Comparison of ENCODE assay signal across 8 mouse cellular contexts in the genomic region with DNA sequence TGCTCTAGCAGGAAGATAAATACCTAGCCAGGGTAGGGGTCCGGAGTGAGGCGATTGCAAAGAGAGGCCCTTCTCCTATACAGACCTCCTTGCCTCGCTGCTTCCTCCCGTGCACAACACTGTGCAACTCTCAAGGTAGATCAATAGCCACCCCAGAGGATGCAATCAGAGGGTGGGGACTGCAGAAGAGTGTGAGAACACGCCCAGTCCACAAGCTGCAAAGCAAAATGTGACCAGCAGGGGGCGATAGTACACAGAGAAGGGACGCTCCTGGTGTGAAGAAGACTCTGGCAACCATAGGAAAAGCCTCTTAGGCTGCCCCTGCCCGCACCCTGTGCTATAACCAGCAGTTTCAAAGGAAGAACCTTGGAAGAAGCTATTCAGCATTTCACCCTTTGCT.
A peak's percentile ranks its signal among the peaks of the same experiment; 100 is the strongest.
DNase-seq lines count a peak whose midpoint lies in the region; ATAC-seq and TF ChIP-seq lines count a peak whose summit lies in the region.

No protein-coding gene starts in this region.

- 28% methylated on average over 8 of the region's 8 CpGs for WGBS in forebrain, embryonic 11.5 days
- 29% methylated on average over 8 of the region's 8 CpGs for WGBS in lung, postnatal 0 days

- H3K4me3 ChIP-seq in forebrain, embryonic 11.5 days (ENCODE audit: low read depth, low read length): no peak overlapping the region
- H3K4me3 ChIP-seq in layer of hippocampus, adult 2 months: no peak overlapping the region
- H3K4me3 ChIP-seq in lung, postnatal 0 days (ENCODE audit: low read depth, low read length): no peak overlapping the region

- H3K9ac ChIP-seq in forebrain, embryonic 11.5 days (ENCODE audit: low read length): no peak overlapping the region
- H3K9ac ChIP-seq in lung, postnatal 0 days (replicated peaks; ENCODE audit: low read depth): no peak overlapping the region

- no peak overlapping the region for H3K4me2 ChIP-seq in forebrain, embryonic 11.5 days (ENCODE audit: low read depth, low read length, severe bottlenecking)
- no peak overlapping the region for H3K4me2 ChIP-seq in lung, postnatal 0 days (replicated peaks; ENCODE audit: low read depth, low read length)

- peak; percentile 95 for TF ChIP-seq CTCF in layer of hippocampus, adult 2 months (conservative IDR thresholded peaks at IDR 0.05)
- peak; percentile 74 for TF ChIP-seq CTCF in lung, postnatal 0 days (IDR thresholded peaks at IDR 0.05)

- intact Hi-C loops in heart, postnatal 36 days (cut with DNase I): loop anchor here (1.0 kb wide), 2 partner anchors 83 to 193 kb away; no protein-coding TSS in a partner anchor

- H3K36me3 ChIP-seq in forebrain, embryonic 11.5 days (ENCODE audit: control insufficient read depth, insufficient read depth, low read length): no peaks in the 10 kb centered on the region
- H3K36me3 ChIP-seq in lung, postnatal 0 days (ENCODE audit: insufficient read depth, low read length): no peaks in the 10 kb centered on the region

- no peaks in the 10 kb centered on the region for H3K9me3 ChIP-seq in forebrain, embryonic 11.5 days (ENCODE audit: control insufficient read depth, low read length)
- H3K9me3 ChIP-seq in lung, postnatal 0 days (ENCODE audit: low read length): no peaks in the 10 kb centered on the region

- no peak for TF ChIP-seq EP300 in lung, postnatal 0 days (IDR thresholded peaks at IDR 0.05)

- ATAC-seq in forebrain, embryonic 11.5 days (replicated peaks; ENCODE audit: low FRiP score): peak; percentile 89
- ATAC-seq in lung, postnatal 0 days: 0 out of 2 replicates have a peak, but pooled peaks have one; percentile 12

- H3K27ac ChIP-seq in forebrain, embryonic 11.5 days (ENCODE audit: low read depth, low read length): no peak overlapping the region
- H3K27ac ChIP-seq in layer of hippocampus, adult 2 months: no peak overlapping the region
- H3K27ac ChIP-seq in lung, postnatal 0 days (ENCODE audit: low read length): no peak overlapping the region

- H3K4me1 ChIP-seq in forebrain, embryonic 11.5 days (replicated peaks; ENCODE audit: control insufficient read depth, insufficient read depth, low read length): no peaks in the 10 kb centered on the region
- no peaks in the 10 kb centered on the region for H3K4me1 ChIP-seq in lung, postnatal 0 days (ENCODE audit: insufficient read depth, low read depth, low read length)

- no peaks in the 10 kb centered on the region; the same call in 1 of the 2 replicates for H3K27me3 ChIP-seq in forebrain, embryonic 11.5 days (ENCODE audit: control insufficient read depth, insufficient read depth, low read length)
- H3K27me3 ChIP-seq in lung, postnatal 0 days (replicated peaks; ENCODE audit: insufficient read depth, low read length): no peaks in the 10 kb centered on the region

- DNase-seq in Muller cell, postnatal 12 days (ENCODE audit: inconsistent ontology term): peak; percentile 53
- peak; percentile 49 for DNase-seq in c-Kit-positive CD71-negative TER-119-negative erythroid progenitor cells, embryonic 14.5 days (ENCODE audit: low read depth)
- DNase-seq in forebrain, embryonic 11.5 days (ENCODE audit: low spot score): peak; percentile 88
- peak; percentile 46 to 73 for DNase-seq in heart, postnatal 36 days
- DNase-seq in layer of hippocampus, adult 2 months (ENCODE audit: low spot score in 2 of 2): peak; percentile 68 to 91
- peak; percentile 37 for DNase-seq in lung, postnatal 0 days (ENCODE audit: low spot score)
- DNase-seq in right cerebral cortex, postnatal 14 days: peak; percentile 76
- no peak for DNase-seq in adipocyte (ENCODE audit: low spot score)
